Mouse (Mus musculus): ENCODE measurements around the gene Pim3.

- TF ChIP-seq CTCF (IDR thresholded peaks at IDR 0.05; ENCODE audit: borderline replicate concordance, insufficient read depth, low read depth, low read length) (no peak), POLR2A (IDR thresholded peaks at IDR 0.05; ENCODE audit: borderline replicate concordance, insufficient read depth, low read length) (no peak)
Observed at GRCm38 (mm10) chr15:88849621-88850020, 12.4 kb upstream of the Pim3 start.

Measured in cerebellum, adult 2 months (tissue).